Mouse (Mus musculus): Measurements from ENCODE around the gene Pam.

Gene Pam

DNA sequence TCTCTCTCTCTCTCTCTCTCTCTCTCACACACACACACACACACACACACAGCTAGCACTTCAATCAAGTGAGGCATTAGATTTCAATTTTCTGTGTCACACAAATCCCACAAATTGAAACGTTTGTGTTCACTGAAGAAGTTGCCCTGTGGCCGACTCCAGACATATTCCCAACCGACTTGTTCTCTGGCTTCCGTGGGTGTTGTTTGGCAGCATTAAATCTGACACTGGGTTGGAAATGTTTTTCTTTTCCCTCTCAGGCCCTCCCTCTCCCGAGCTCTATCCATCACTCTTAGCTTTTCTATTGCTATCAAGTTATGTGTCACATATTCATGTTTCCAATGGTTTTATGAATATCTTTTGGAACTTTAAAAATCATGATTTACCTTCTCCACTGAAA, 185.9 kb downstream of the Pam start:
- no peak for DNase-seq (ENCODE audit: low read depth)

DNA sequence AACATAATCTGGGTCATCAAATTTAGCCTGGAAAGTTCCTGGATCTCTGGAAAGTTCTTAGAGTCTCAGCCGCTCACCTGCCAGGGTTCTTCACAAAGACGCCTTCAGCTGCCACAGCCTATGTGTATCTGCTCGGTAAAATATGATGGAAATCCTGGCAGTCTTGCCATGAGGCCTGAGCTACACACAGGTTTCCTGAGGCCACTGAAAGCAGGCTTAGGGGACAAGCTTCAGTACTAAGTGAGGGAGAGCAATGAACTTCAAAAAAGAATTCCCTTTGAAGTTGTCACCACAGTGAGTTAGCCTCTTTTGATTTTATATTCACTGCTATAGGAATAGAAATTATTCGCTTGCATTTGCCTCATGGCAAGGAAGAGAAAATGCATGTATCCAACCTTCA, 186.7 kb downstream of the Pam start:
- DNase-seq (ENCODE audit: low read depth) = no peak

DNA sequence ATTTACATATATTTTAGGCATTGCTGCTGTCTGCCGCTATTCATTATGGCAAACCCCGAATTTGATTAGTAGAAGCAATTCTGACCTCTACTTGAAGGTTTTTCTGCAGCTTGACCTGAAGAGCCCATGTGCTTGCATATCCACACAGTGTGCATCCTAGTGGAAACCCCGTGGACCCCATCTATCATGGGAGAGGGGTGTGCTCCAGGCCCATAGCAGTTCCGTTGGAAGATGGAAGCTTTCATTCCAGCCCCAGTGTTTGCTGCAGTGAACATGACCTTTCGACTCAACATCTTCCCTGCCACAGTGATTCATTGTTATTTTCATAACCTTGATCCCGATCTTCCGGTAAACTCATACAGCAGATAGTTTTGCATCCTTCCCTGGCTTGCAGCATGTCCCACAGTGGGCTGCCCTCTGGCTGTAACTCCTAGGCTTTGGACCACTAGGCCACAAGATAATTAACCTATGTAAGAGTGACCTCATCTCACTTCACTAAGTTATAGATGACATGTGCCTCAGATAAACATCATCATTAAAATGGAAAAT, 191.5 kb downstream of the Pam start:
- no peak for DNase-seq (ENCODE audit: low read depth)

DNA sequence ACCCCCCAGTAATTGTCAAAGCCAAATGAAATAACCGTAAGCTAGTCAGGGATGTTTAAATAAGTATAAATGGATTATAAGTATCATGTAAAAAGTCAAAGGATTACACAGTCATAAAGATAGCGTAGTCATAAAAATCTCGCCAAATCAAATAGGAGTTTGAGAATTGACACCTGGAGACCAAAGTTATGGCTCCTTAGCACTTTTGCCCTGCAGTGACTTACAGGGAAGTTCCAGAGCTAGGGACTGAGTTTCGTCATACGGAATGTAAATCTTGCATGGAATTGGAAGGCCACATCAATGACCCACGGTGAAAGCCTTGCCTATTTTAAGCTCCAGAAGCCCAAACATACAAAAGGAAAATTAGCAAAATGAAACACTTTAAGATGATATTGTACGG, 192.6 kb downstream of the Pam start:
- no peak for DNase-seq (ENCODE audit: low read depth)

DNA sequence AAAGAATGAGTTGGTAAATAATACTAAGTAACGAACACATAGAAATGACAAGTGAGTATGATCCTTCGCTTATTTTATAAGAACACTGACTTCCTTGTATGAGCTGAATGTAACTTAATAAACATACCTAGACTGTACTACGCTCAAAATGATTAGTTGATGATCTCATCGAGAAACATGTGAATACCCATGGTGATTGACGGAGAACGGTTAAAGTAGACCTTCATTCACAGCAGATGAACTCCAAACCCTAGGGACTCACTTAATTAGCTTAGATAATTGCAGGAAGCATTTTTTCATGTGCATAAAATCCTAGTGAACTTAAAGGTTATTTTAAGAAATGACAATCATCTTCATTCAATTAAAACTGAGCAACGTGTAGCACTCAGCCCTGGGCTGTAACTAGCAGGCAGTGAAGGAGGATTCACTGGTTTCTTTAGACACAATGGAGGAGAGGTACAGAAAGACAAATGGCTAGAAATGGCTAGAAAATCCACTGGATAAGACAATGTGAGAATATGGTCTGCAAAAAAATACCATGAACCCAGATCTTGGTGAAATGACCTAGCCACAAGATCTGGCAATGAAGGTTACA, 194.8 kb downstream of the Pam start:
- no peak for DNase-seq (ENCODE audit: low read depth)

DNA sequence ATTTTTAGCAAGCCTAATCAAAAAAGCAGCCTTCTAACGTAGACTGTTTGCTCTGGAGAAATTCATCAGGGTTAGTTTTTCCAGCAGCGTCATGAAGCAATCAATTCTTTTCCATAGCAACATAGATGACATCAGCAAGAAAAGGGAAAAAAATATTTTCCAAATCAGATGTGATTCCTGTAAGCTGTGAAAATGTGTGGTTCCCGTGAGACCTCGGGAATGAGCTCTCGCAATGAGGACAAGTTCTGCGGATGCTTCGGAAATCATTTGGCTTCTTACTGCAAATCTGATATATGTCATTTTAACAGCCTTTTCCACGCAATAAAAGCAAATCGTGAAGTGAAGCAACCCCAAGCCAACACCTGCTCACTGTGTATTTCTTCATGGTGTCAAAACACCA, 207.9 kb downstream of the Pam start:
- no peak for DNase-seq (ENCODE audit: low read depth)

DNA sequence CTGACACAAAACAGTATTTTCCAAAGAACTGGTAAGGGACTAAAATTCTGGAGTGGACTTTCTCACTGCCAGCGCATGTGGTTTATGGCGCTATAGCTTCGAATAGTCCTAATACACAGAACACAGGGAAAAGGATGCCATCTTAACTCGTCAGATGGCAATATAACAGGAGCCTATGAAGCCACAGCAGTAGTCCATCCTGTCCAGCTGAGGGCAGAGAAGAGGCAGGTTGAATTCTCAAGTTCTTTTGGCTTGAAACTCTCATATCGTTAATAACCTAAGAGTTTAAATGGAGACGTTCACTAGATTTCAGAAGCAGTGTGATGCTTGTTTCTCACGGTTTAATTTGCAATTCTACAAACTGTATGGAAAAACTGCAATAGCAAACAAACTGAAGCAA, 211.9 kb downstream of the Pam start:
- no peak for DNase-seq (ENCODE audit: low read depth)

DNA sequence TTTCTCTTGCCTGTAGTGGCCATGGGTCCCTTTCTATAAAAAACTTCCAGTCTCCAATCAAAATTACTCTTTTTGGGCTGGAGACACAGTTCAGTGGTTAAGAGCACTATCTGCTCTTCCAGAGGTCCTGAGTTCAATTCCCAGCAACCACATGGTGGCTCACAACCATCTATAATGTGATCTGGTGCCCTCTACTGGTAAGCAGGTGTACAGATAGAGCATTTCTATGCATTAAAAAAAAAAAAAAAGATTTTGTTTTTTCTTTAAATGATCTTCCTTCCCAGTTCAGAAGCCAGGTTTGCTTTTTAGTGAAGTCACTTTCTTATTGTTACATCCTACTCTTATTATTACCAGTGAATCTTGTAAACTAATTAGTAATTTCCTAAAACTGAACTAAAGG, 218.4 kb downstream of the Pam start:
- DNase-seq (ENCODE audit: low read depth) = no peak

DNA sequence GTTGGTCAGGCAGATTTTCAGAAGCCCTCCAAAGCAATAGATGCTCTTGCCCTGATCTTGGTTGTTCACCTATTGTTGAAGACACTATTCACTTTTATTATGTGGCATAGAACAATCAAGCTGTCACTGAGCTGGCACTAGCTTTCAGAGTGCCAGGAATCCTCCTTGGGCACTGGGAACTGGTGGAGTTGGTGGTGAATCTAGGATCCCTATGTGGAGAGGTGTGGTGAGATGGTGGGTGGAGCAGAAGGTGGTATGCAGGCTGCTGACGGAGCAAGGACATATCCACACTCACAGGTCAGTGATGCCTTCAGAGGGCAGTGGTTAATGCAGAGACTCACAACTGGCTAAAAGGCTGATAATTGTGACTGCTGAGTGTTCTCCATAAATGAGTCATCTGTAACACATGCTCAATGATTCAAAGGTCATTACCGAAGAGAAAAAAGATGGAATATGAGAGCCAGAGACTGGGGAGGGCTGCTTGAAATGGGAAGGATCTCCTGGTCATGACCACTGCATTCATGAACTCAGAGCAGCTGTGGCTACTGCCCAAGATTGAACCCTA, 221.9 kb downstream of the Pam start:
- DNase-seq (ENCODE audit: low read depth) = no peak

DNA sequence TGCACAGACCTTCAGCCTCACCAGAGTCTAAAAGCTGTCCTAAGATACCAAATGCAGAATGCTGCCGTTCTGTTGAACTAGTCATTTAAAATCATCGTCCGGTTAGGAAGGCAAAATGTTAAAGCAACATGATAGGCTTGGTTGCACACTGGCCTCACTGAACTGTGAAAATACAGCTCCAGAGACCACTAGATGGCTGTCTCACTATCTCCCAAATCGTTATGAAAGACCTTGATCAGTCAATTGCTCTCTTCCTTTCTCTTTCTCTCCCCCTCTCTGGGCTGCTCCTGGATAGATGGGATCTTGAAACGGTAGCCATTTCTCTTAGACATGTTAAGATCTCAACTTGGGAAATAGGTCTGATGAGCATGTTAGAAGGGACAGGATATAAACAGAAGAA, 223.0 kb downstream of the Pam start:
- DNase-seq (ENCODE audit: low read depth) = no peak

DNA sequence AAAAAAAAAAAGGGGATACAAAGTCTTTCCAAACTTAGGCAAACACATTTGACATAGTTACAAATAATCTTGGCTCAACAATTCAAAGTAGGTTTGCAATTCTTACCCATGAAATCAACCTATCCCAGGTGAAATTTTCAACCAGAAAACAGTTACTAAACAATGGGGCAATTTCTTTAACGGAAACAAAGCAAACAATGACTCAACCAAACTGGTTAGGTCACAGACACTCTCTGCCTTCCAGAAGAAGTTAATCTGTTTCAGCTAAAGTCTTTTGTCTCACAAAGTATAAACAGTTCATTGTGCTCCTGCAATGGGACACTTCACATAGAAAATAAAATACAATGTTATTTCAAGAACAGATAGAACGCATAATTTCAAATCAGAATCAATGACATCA, 223.4 kb downstream of the Pam start:
- no peak for DNase-seq (ENCODE audit: low read depth)

DNA sequence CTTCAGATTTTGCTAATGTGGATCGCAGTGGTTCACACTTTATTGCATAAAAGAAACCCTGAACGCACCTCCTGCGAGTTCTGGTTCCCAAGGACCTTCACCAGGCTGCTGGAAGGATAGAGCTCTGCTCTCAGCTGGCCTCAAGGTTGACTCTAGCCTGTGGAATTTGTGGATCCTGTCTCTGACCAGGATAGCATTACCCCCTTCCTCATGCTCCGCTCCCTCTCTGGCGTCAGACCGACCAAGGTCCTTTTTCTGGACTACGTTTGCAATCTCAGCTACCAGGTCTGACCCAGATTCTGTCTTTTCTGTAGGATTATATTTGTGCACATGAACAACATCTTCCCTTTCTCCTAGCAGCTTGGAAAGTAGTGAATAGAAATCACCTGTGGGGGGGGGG, 231.3 kb downstream of the Pam start:
- DNase-seq (ENCODE audit: low read depth) = no peak

DNA sequence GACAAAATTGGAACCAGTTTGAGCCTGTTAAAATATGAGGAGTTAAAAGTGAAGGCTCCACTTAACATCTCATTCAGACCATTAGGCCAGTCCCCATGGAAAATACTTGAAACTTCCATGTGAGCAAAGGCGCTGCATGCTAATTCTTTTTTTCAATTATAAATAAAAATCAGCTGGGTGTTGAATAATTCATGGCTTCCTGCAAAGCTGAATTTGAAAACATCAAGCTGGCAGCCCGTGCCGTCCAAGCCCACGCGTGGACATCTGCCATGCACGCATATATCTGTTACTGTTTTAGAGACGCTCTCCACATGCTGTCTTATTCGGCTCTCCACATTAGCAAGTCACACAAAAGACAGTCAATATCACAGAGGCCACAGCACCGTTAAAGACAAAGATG, 232.3 kb downstream of the Pam start:
- no peak for DNase-seq (ENCODE audit: low read depth)

DNA sequence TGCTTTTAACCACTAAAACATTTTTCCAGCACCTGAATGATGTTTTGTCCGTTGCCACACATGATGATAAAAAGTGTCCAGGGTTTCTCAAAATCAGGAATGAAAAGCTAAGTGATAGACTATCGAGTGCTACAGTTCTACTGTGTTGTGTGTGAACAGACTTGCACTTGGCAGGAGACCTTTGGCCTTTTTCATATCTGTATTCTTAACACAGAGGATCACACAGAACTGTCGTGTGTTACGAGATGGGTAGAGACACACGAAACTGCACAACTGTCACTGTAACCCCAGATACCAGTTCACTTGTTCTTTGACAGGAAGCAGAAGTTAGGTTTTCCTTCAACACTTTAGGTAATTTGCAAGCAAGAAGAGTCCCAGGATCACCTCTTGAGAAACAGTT, 232.7 kb downstream of the Pam start:
- DNase-seq (ENCODE audit: low read depth) = no peak

DNA sequence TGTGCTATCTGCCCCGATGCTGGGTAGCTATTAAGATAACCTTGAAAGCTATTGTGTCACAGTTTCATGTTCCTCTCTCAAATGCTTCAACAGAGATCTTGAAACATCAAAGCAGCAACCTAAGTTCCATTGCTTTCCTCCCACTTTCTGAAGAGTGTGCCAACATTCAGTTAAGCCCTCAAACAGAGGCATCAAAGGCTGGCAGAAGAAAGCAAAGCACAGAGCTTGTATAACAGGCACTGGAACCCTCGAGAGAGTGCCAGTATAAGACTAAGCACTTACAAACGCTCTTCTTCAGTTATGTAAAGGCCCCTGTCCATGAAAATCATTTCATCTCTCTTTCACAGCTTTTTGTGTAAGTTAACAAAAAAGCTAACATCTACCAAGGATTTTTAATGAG, 241.2 kb downstream of the Pam start:
- DNase-seq (ENCODE audit: low read depth) = no peak

DNA sequence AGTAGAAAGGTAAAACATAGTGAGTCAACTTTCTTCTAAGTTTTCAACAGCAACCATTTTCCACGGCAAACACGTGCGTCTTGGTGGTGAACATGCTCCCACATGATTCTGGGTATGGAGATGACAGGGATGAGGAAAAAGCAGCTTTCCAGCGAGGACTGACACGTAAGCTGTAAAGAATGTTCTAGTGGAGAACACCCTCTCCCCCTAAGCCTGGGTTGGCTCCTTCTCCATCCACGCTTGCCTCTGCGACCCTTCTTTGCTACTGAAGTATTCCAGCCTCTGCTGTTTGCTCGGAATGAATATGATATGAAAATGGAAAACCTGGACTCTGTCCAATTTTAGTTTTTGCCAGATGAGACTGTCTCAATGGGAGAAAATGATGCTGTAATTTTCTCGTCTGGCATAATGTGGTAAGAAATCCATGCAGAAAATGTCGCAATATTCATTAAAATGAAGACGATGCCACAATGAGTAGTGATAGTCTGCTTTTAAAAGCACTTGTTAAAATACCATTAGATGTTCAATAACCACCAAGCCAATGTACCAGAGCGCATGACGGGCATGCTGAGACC, 243.8 kb downstream of the Pam start:
- no peak for DNase-seq (ENCODE audit: low read depth)

DNA sequence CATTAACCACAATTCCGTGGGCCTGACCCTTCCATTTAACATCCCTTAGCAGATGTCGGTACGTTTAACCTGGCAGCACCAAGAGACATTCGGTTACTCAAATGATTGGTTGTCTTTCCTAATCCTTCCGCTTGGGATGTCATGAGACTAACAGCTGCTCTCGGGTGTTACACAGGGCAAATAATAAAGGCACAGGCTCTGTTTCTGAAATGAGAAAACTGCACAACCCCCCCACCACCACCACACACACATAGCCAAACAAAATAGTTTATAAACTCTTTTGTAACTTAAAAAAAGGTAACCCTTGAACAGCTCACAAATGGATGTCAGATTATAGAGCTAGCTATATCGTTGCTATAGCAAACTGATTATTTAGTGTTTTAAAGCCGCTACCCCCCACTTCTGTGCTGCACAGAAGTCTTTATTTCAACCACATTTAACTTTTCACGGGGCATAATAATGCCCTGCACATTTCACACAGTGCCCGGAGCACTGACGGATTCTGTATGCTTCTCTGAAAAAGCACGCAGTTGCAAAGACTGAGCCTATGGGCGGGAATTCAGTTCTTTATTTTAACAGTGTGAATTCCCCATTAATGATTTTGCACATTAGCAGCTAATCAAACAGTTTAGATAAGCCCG, 246.7 kb downstream of the Pam start:
- no peak for DNase-seq (ENCODE audit: low read depth)

DNA sequence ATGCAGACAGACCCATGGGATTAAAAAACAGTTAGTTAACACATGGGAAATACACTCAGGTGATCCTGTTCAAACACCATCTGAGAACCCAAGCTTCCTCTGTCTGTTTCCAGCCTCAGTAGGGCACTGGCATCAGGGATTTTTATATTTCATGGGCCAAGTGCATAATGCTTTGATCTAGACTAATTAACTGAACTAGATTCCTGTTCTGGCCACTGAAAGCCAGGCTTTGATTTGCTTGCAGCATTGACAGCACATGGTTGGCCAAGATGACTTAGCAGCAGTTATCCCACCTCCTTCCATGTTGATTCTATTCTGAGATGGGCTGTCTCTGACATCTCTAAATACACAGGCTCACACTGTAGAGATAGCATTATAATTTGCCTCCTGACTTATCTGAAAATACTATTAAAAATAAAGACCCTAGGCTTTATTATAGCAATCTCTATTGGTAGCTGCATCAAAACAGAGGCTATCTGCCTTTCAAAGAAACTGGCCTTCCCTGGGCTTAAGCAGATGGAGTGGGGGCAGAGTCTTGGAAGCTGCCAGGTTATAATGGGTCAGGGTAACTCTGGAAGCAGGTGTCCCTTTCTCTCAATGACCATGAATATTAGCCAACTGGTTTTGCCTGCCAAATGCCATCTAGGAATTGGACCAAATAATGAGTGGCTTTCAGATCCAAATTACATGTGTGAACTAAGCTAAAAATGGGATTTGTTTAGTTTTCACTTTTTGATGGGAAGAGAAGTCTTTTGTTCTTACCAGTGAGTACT, 252.0 kb downstream of the Pam start:
- no peak for DNase-seq (ENCODE audit: low read depth)

DNA sequence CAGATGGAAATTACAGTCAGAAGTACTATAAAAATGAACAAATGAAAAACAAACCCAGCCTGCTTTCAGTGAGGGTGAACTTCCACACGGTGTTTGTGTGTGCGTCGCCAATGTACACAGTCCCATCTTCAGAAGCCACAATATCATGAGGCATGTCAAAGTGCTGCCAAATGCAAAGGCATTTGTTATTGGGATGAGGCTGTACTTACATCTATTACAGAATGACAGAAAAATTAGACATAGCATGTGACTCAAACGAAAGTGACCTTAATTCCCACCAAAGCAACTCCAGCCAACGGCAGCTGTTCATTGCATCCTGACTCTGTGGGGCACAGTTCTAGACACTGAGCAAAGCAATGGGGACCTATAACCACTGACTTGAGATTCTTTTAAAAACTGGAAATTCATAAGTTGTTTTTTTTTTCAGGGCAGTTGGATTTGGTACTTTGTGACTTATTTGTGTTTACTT, 261.1 kb downstream of the Pam start:
- DNase-seq (ENCODE audit: low read depth) = no peak

DNA sequence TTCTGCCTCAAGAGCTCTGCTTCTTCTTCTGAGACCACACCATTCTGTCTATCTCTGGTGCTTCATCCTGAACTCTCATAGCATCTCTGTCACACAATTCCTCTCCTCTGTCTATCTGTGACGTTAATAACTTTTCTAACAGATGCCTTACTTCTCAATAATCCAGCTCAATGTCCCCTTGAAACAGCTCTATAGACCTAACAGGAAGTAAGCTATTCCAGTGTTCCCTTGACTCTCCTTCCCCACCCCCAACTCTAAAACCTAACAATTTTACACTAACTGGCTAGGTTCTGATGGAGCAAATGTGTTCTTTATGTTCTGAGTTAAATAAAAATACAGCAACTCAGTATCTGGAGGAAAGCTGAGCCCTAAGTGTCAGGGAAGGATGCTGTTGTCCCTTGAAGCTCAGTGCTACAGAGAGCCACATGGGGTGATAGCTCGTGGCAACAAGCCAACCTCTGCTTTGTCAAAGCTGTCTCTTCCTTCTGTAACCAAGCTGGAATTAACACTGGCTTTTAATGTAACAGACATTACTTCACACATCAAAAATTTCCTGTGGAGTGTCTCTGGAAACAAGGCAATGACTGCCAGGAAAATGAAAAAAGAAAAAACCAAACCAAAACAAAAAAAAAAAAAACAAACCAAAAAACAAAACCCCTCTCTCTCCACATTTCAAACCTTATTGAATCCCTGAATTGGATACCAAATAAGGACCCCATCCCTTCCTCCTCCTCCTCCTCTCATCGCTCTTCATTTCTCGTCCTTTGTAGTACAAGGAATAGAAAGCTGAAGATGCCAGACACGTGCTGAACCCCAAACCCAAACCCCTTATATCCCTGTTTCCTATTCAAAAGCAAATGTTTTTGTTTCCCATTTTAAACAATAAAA, 261.7 kb downstream of the Pam start:
- no peak for DNase-seq (ENCODE audit: low read depth)

DNA sequence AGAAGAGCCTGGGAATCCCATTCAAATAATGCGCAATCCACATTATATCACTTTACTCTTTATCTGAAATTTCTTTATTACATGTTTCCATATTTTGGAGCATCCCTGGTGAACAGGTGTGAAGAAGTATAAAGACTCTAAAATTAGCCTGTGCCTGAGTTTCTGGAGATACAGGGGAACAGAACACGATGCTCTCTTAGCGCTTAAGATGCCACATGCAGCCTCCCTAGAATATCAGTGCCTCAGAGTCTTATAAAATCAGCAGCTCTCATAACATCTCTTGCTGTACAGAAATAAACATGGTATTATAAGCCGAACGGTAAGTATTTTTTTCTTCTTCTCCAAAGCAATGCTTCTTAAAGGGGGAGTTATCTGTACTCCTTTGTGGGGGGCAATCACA, 267.4 kb downstream of the Pam start:
- DNase-seq (ENCODE audit: low read depth) = no peak

DNA sequence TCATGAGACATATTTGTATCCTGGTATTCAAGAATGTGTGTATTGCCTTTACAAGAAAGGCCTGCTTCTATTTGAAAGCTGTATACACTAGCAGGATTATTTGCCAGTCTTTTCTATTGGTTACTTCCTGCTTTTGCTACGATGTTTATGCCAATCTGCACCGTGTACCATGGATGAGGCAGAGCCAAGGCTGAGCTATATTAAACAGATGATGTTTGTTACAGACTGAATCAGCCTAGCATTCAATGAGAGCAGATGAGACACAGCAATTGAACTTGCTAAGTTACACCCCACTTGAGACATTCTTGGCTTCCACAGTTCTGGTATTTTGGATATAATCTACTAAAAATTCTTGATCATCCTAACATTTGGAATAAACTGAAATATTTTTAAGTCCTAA, 267.9 kb downstream of the Pam start:
- no peak for DNase-seq (ENCODE audit: low read depth)
